Comparison of ENCODE assay signal across 8 mouse cellular contexts in genomic region chr5:103910156-103910555, GRCm38 (mm10). TPM values are rescaled to one million over a fixed set of nuclear protein-coding genes. Genes with fewer than 3 reads are reported as not detected.
DNase-seq lines count a peak whose midpoint lies in the region; ATAC-seq and TF ChIP-seq lines count a peak whose summit lies in the region.

No protein-coding gene starts in this region.

- DNase-seq in heart, postnatal 10 days, result no peak
- DNase-seq in layer of hippocampus, adult 8-10 months (ENCODE audit: low spot score in 2 of 2), result no peak
- no peak for DNase-seq in layer of hippocampus, adult 18-20 months (ENCODE audit: low spot score in 2 of 2)
- no peak for DNase-seq in cerebellum, adult 18-20 months

- TF ChIP-seq CTCF in cortical plate, adult 2 months (IDR thresholded peaks at IDR 0.05; ENCODE audit: extremely low read depth, insufficient read depth, low read length), result no peak

- no peaks in the 10 kb centered on the region for H3K9me3 ChIP-seq in heart, embryonic 13.5 days
- H3K9me3 ChIP-seq in hindbrain, embryonic 13.5 days, result no peaks in the 10 kb centered on the region
- H3K9me3 ChIP-seq in midbrain, embryonic 13.5 days, result no peaks in the 10 kb centered on the region

- H3K36me3 ChIP-seq in heart, embryonic 13.5 days, result no peaks in the 10 kb centered on the region
- no peaks in the 10 kb centered on the region for H3K36me3 ChIP-seq in hindbrain, embryonic 13.5 days
- no peaks in the 10 kb centered on the region for H3K36me3 ChIP-seq in midbrain, embryonic 13.5 days

- peaks cover 20% of the 10 kb centered on the region; the same call in 1 of the 2 replicates for H3K4me1 ChIP-seq in heart, embryonic 13.5 days
- peaks cover 6% of the 10 kb centered on the region for H3K4me1 ChIP-seq in cortical plate, adult 2 months (ENCODE audit: control insufficient read depth, insufficient read depth, low read length)
- peaks cover 3% of the 10 kb centered on the region for H3K4me1 ChIP-seq in hindbrain, embryonic 13.5 days (replicated peaks)
- peaks cover 12% of the 10 kb centered on the region for H3K4me1 ChIP-seq in midbrain, embryonic 13.5 days (replicated peaks)

- H3K27ac ChIP-seq in heart, embryonic 13.5 days (replicated peaks), result no peak overlapping the region
- H3K27ac ChIP-seq in cortical plate, adult 2 months (ENCODE audit: insufficient read depth, low read length), result no peak overlapping the region
- H3K27ac ChIP-seq in hindbrain, embryonic 13.5 days, result no peak overlapping the region
- no peak overlapping the region for H3K27ac ChIP-seq in midbrain, embryonic 13.5 days

- no peak for TF ChIP-seq POLR2A in cortical plate, adult 2 months (IDR thresholded peaks at IDR 0.05; ENCODE audit: extremely low read depth, insufficient read depth, low read length)

- H3K4me2 ChIP-seq in heart, embryonic 13.5 days, result peak overlapping the region; percentile 76
- peak overlapping the region; percentile 69 for H3K4me2 ChIP-seq in hindbrain, embryonic 13.5 days
- H3K4me2 ChIP-seq in midbrain, embryonic 13.5 days (replicated peaks), result peak overlapping the region; percentile 70

- intact Hi-C loops in heart, postnatal 10 days (cut with DNase I), result no loop called here

- H3K9ac ChIP-seq in heart, embryonic 13.5 days, result peak overlapping the region; percentile 95
- peak overlapping the region; percentile 87 for H3K9ac ChIP-seq in hindbrain, embryonic 13.5 days
- H3K9ac ChIP-seq in midbrain, embryonic 13.5 days (replicated peaks), result peak overlapping the region; percentile 92; the same call in 1 of the 2 replicates

- ATAC-seq in heart, embryonic 13.5 days (ENCODE audit: extremely low read depth, insufficient number of reproducible peaks, low FRiP score, low TSS enrichment), result no peak
- no peak for ATAC-seq in hindbrain, embryonic 13.5 days (ENCODE audit: low FRiP score)
- ATAC-seq in midbrain, embryonic 13.5 days, result no peak

- H3K4me3 ChIP-seq in heart, embryonic 13.5 days, result peak overlapping the region; percentile 94
- H3K4me3 ChIP-seq in cortical plate, adult 2 months (ENCODE audit: insufficient read depth, low read length), result peak overlapping the region; percentile 62
- H3K4me3 ChIP-seq in hindbrain, embryonic 13.5 days, result peak overlapping the region; percentile 74
- peak overlapping the region; percentile 83 for H3K4me3 ChIP-seq in midbrain, embryonic 13.5 days (replicated peaks)

- 17% methylated on average over 8 of the region's 9 CpGs for WGBS in heart, embryonic 13.5 days
- WGBS in hindbrain, embryonic 13.5 days, result 16% methylated on average over 8 of the region's 9 CpGs
- WGBS in midbrain, embryonic 13.5 days, result 16% methylated on average over 8 of the region's 9 CpGs

- H3K27me3 ChIP-seq in heart, embryonic 13.5 days (replicated peaks), result no peaks in the 10 kb centered on the region; the same call in 1 of the 2 replicates
- peaks cover 8% of the 10 kb centered on the region; the same call in 1 of the 2 replicates for H3K27me3 ChIP-seq in hindbrain, embryonic 13.5 days
- peaks cover 4% of the 10 kb centered on the region; the same call in 1 of the 2 replicates for H3K27me3 ChIP-seq in midbrain, embryonic 13.5 days

RNA-seq across cellular contexts. Expression of gene Klhl8, which starts 0.9 kb away (rescaled TPM):
- polyA plus RNA-seq in heart, embryonic 13.5 days (2015; fragmentation: Nextera tagmentation; extraction: Ambion mirVana), result 8.5 and 10.2 TPM in 2 replicates
- 10 to 100 TPM; 11.9 to 15.2 TPM for total RNA-seq in heart, postnatal 10 days (2021)
- 27.9 and 28.2 TPM in 2 replicates for polyA plus RNA-seq in cortical plate, adult 2 months (2012; rRNA removed)
- polyA plus RNA-seq in hindbrain, embryonic 13.5 days (2015; fragmentation: Nextera tagmentation; extraction: Ambion mirVana), result 31.9 and 33.5 TPM in 2 replicates
- polyA plus RNA-seq in midbrain, embryonic 13.5 days (2015; fragmentation: Nextera tagmentation; extraction: Ambion mirVana), result 28.1 and 30.7 TPM in 2 replicates
- total RNA-seq in layer of hippocampus, adult 8-10 months (2022), result 10 to 100 TPM; 28.9 to 33.5 (median 30.9) TPM
- total RNA-seq in layer of hippocampus, adult 18-20 months (2021), result 10 to 100 TPM; 35.2 to 35.7 TPM
